Mouse (Mus musculus) liver, adult 2 months (tissue): Measurements from ENCODE around the gene Selenos.

Source experiments
- CTCF ChIP-seq: fragments of 200-500 bp; IDR thresholded peaks from 2 replicates; pipeline ENCODE4 v1.5.1; 2011; ENCODE audit warnings: low read depth, low read length, control low read depth
- POLR2A ChIP-seq: fragments of 200-500 bp; IDR thresholded peaks from 2 replicates; pipeline ENCODE4 v1.6.1; 2011; ENCODE audit warnings: low read length, control low read depth; ENCODE audit not compliant: insufficient read depth; ENCODE audit errors: extremely low read depth

GRCm38 (mm10) chr7:66109855-66110635 lies 30.6 kb downstream of the Selenos start:
- TF ChIP-seq POLR2A (no peak), CTCF (no peak)
